Mouse (Mus musculus): ENCODE data around the gene Meiob. TPM values are rescaled to one million over a fixed set of nuclear protein-coding genes. Genes with fewer than 3 reads are reported as not detected.

Gene Meiob
- 7.2 TPM for polyA plus RNA-seq (2014; fragmentation: Illumina TruSeq; extraction: RNeasy Lipid Tissue Mini Kit (QIAGEN cat#74804); ENCODE audit: low read depth, low replicate concordance)

DNA sequence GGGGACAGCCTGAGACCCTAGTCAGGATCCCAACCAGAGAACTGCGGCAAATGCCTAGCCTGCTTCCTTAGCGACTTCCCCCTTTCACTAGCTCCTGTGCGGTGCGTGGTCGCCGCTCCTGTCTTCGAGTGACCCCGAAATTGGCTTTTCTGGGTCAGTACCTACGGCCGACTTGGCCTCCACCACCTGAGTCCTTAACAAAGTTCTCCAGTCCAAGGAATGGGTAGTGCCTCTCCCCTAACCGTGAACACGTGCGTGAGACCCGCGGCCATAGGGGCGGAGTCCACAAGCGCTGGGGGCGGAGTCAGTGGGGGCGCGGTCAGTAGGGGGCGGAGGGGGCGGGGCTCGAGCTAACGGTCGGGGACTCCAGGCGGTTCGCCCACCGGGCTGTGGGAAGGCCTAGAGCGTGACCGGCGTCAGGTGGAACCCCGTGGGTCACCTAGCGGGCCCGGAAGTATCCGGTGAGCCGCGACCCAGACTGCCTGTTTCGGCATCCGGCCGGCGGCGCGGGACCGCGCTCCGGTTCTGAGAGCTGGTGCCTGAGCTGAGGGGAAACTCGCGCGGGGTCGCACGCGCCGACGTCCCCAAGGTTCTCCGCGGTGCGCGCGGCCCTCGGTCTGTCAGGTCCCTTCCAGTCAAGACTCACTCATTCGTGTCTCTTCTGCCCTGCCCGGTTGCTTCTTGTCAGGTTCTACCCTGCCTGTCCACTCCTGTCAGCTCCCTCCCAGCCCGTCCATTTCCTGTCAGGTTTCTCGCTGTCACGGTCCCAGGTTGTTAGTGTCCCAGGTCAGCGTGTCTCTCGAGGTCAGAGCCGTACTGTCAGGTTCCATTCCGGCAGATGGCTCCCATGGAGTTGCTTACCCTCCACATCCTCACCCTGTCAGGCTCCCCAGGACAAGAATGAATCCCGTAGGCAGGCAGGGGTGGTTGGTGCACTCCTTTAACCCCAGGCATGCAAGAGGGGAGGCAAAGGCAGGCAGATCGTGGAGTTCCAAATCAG, at the start of gene Meiob:
Meiob (plus strand) TSS at position 338 of the 1,000 bp plus-strand sequence.

DNA sequence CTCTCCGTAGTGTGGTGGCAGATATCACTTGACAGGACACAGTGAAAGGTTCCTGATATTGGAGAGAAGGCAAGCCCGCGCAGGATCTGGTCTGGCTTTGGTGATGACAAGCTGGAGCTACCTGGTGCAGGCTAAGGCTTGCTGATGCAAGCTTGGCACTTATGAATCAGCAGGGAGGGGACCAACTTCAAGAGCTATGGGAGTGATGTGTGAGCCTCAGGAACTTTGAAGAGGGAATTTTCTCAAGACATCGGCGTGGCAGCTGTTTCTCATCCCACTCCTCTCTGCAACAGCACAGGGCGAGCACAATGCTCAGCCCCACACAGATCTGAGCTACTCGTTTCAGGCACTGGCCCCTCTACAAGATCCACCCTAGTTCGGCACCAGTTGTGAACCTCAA, 35.8 kb downstream of the Meiob start, which contains the start of gene Hagh:
Hagh (plus strand) TSS at position 302 of the 400 bp plus-strand sequence.

DNA sequence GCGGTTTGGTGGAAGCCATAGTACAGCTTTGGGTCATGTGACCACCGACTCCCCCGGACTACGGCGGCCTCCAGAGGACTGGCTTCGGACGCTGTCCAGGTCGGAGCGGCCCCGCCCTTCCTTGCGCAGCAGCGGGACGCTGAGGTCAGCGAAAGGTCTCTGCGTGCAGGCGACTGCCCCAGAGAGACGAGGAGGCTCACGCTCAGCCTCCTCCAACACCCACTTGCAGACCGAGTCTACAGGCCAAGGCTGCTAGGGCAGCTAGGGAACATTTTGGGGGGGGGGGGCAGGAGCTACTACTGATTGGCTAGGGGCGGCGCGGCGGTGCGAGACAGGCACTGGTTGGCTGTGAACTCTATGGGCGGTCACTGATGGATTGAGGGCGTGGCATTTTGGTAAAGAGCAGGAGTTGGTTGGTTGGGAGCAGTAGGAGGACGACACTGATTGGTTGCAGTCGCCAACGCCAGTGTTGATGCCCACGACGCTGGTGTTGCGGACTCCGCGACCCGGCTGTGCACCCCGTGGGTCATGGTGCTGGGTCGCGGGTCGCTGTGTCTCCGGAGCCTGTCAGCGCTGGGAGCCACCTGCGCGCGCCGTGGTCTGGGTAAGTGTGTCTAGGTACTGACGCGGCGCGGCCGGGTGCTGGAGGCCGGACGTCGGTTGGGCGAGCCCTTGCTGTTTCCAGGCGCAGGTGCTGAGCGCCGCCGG, 46.1 kb downstream of the Meiob start, which contains the start of gene Fahd1:
Fahd1 (minus strand) TSS at position 300 of the 708 bp plus-strand sequence.

DNA sequence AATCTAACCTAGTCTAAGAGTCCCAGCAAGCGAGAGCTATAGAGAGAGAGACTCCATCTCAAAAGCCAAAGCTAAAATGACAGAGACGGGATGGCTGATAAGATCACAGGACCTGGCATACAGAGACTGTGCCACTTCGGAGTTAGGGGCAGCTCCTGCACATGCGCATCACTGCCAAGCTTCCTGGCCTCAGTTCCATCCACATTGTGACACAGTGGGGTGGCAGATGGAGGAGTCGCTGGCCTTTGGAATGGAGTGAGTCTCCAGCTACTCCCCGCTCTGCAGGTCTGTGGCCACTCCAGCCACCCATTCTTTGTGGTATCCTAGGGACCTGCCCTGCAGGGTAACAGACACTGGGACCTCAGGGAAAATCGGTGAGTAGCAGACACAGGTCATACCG, 61.7 kb downstream of the Meiob start, which contains the start of gene Igfals:
Igfals (plus strand) TSS at position 222 of the 400 bp plus-strand sequence.

DNA sequence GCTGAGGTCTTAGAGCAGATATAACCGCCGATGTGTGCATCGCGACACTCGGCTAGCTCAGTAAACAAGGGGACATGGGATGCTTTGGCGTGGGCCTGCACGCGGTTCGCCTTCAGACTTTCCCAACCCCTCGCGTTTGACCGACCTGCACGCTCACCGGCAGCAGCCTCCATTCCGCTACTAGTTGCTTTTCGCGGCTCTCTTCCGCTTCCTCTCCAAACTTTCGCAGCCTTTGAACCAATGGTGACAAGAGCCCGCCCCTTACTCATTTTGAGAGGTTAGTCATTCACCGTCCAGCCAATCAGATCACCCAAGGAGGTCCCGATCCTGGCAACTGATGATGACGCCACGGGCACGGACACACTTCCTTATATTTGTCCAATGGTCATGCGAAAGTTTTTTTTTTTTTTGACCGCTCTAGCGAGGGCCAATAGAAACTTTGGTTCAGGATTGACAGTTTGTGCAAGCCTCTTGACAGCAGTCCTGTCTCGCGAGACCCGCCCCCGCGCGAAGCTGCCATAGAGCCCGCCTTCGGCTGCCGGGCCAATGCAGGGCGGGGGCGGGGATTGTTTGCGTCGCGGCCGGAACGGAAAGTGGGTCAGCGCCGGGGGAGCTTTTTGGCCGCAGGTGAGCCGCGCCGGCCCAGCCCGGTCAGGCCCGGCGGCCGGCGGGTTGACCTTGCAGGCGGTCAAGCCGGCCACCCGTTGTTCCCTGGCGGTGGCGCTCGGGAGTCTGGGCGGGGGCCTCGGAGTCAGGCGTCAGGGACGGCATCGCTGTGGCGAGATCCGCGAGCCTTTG, 82.2 kb downstream of the Meiob start, which contains the start of the genes Nubp2 and Spsb3:
Nubp2 (minus strand) TSS at position 216 of the 798 bp plus-strand sequence.
Spsb3 (plus strand) TSS at position 510 of the 798 bp plus-strand sequence.

Other genes starting within 250 kb of the Meiob start
- gene Tsc2, start 171.7 kb upstream of the Meiob start, polyA plus RNA-seq (2014; fragmentation: Illumina TruSeq; extraction: RNeasy Lipid Tissue Mini Kit (QIAGEN cat#74804); ENCODE audit: low read depth, low replicate concordance) = 16.9 TPM
- gene Nthl1, start 171.6 kb upstream of the Meiob start, polyA plus RNA-seq (2014; fragmentation: Illumina TruSeq; extraction: RNeasy Lipid Tissue Mini Kit (QIAGEN cat#74804); ENCODE audit: low read depth, low replicate concordance) = 0.47 TPM
- gene Slc9a3r2, start 154.0 kb upstream of the Meiob start, polyA plus RNA-seq (2014; fragmentation: Illumina TruSeq; extraction: RNeasy Lipid Tissue Mini Kit (QIAGEN cat#74804); ENCODE audit: low read depth, low replicate concordance) = 16.7 TPM
- not detected for gene Npw, start 145.8 kb upstream of the Meiob start, polyA plus RNA-seq (2014; fragmentation: Illumina TruSeq; extraction: RNeasy Lipid Tissue Mini Kit (QIAGEN cat#74804); ENCODE audit: low read depth, low replicate concordance)
- gene Zfp598, start 134.6 kb upstream of the Meiob start, polyA plus RNA-seq (2014; fragmentation: Illumina TruSeq; extraction: RNeasy Lipid Tissue Mini Kit (QIAGEN cat#74804); ENCODE audit: low read depth, low replicate concordance) = 2.2 TPM
- gene Syngr3, start 114.3 kb upstream of the Meiob start, polyA plus RNA-seq (2014; fragmentation: Illumina TruSeq; extraction: RNeasy Lipid Tissue Mini Kit (QIAGEN cat#74804); ENCODE audit: low read depth, low replicate concordance) = 0.76 TPM
- gene Gfer, start 108.1 kb upstream of the Meiob start, polyA plus RNA-seq (2014; fragmentation: Illumina TruSeq; extraction: RNeasy Lipid Tissue Mini Kit (QIAGEN cat#74804); ENCODE audit: low read depth, low replicate concordance) = 9.0 TPM
- gene Noxo1, start 108.1 kb upstream of the Meiob start, polyA plus RNA-seq (2014; fragmentation: Illumina TruSeq; extraction: RNeasy Lipid Tissue Mini Kit (QIAGEN cat#74804); ENCODE audit: low read depth, low replicate concordance) = 0.87 TPM
- gene Tbl3, start 96.6 kb upstream of the Meiob start, polyA plus RNA-seq (2014; fragmentation: Illumina TruSeq; extraction: RNeasy Lipid Tissue Mini Kit (QIAGEN cat#74804); ENCODE audit: low read depth, low replicate concordance) = not detected
- not detected for gene Rnf151, start 86.2 kb upstream of the Meiob start, polyA plus RNA-seq (2014; fragmentation: Illumina TruSeq; extraction: RNeasy Lipid Tissue Mini Kit (QIAGEN cat#74804); ENCODE audit: low read depth, low replicate concordance)
- 403 TPM for gene Rps2, start 86.2 kb upstream of the Meiob start, polyA plus RNA-seq (2014; fragmentation: Illumina TruSeq; extraction: RNeasy Lipid Tissue Mini Kit (QIAGEN cat#74804); ENCODE audit: low read depth, low replicate concordance)
- gene Ndufb10, start 79.8 kb upstream of the Meiob start, polyA plus RNA-seq (2014; fragmentation: Illumina TruSeq; extraction: RNeasy Lipid Tissue Mini Kit (QIAGEN cat#74804); ENCODE audit: low read depth, low replicate concordance) = 88.7 TPM
- 0.64 TPM for gene Rpl3l, start 76.5 kb upstream of the Meiob start, polyA plus RNA-seq (2014; fragmentation: Illumina TruSeq; extraction: RNeasy Lipid Tissue Mini Kit (QIAGEN cat#74804); ENCODE audit: low read depth, low replicate concordance)
- gene Msrb1, start 67.6 kb upstream of the Meiob start, polyA plus RNA-seq (2014; fragmentation: Illumina TruSeq; extraction: RNeasy Lipid Tissue Mini Kit (QIAGEN cat#74804); ENCODE audit: low read depth, low replicate concordance) = 6.8 TPM
- not detected for gene Hs3st6, start 51.3 kb upstream of the Meiob start, polyA plus RNA-seq (2014; fragmentation: Illumina TruSeq; extraction: RNeasy Lipid Tissue Mini Kit (QIAGEN cat#74804); ENCODE audit: low read depth, low replicate concordance)
- gene Hagh, start 35.9 kb downstream of the Meiob start, polyA plus RNA-seq (2014; fragmentation: Illumina TruSeq; extraction: RNeasy Lipid Tissue Mini Kit (QIAGEN cat#74804); ENCODE audit: low read depth, low replicate concordance) = 14.6 TPM
- 80.9 TPM for gene Fahd1, start 46.1 kb downstream of the Meiob start, polyA plus RNA-seq (2014; fragmentation: Illumina TruSeq; extraction: RNeasy Lipid Tissue Mini Kit (QIAGEN cat#74804); ENCODE audit: low read depth, low replicate concordance)
- not detected for gene Igfals, start 61.7 kb downstream of the Meiob start, polyA plus RNA-seq (2014; fragmentation: Illumina TruSeq; extraction: RNeasy Lipid Tissue Mini Kit (QIAGEN cat#74804); ENCODE audit: low read depth, low replicate concordance)
- 5.1 TPM for gene Nubp2, start 82.1 kb downstream of the Meiob start, polyA plus RNA-seq (2014; fragmentation: Illumina TruSeq; extraction: RNeasy Lipid Tissue Mini Kit (QIAGEN cat#74804); ENCODE audit: low read depth, low replicate concordance)
- gene Spsb3, start 82.4 kb downstream of the Meiob start, polyA plus RNA-seq (2014; fragmentation: Illumina TruSeq; extraction: RNeasy Lipid Tissue Mini Kit (QIAGEN cat#74804); ENCODE audit: low read depth, low replicate concordance) = 0.47 TPM
- gene Eme2, start 90.8 kb downstream of the Meiob start, polyA plus RNA-seq (2014; fragmentation: Illumina TruSeq; extraction: RNeasy Lipid Tissue Mini Kit (QIAGEN cat#74804); ENCODE audit: low read depth, low replicate concordance) = 3.1 TPM
- gene Mrps34, start 90.8 kb downstream of the Meiob start, polyA plus RNA-seq (2014; fragmentation: Illumina TruSeq; extraction: RNeasy Lipid Tissue Mini Kit (QIAGEN cat#74804); ENCODE audit: low read depth, low replicate concordance) = 2.6 TPM
- gene Nme3, start 92.2 kb downstream of the Meiob start, polyA plus RNA-seq (2014; fragmentation: Illumina TruSeq; extraction: RNeasy Lipid Tissue Mini Kit (QIAGEN cat#74804); ENCODE audit: low read depth, low replicate concordance) = 6.5 TPM
- gene Mapk8ip3, start 132.7 kb downstream of the Meiob start, polyA plus RNA-seq (2014; fragmentation: Illumina TruSeq; extraction: RNeasy Lipid Tissue Mini Kit (QIAGEN cat#74804); ENCODE audit: low read depth, low replicate concordance) = 11.4 TPM
- gene Jpt2, start 156.4 kb downstream of the Meiob start, polyA plus RNA-seq (2014; fragmentation: Illumina TruSeq; extraction: RNeasy Lipid Tissue Mini Kit (QIAGEN cat#74804); ENCODE audit: low read depth, low replicate concordance) = 27.1 TPM
- gene Cramp1l, start 211.5 kb downstream of the Meiob start, polyA plus RNA-seq (2014; fragmentation: Illumina TruSeq; extraction: RNeasy Lipid Tissue Mini Kit (QIAGEN cat#74804); ENCODE audit: low read depth, low replicate concordance) = 8.4 TPM
- 19.1 TPM for gene Ift140, start 211.8 kb downstream of the Meiob start, polyA plus RNA-seq (2014; fragmentation: Illumina TruSeq; extraction: RNeasy Lipid Tissue Mini Kit (QIAGEN cat#74804); ENCODE audit: low read depth, low replicate concordance)